Mouse (Mus musculus): ENCODE measurements around the gene Bmx. TPM values are rescaled to one million over a fixed set of nuclear protein-coding genes. Genes with fewer than 3 reads are reported as not detected.

Gene Bmx
- polyA plus RNA-seq, 1 experiment from 2014 or later, result 7.2 TPM

Other genes starting within 250 kb of the Bmx start
- 0.15 and 0.35 TPM in 2 replicates for gene Car5b, start 230.2 kb downstream of the Bmx start, polyA plus RNA-seq (2014; fragmentation: Nextera tagmentation; extraction: Ambion mirVana)
- 17.4 and 18.7 TPM in 2 replicates for gene Siah1b, start 181.7 kb downstream of the Bmx start, polyA plus RNA-seq (2014; fragmentation: Nextera tagmentation; extraction: Ambion mirVana)
- not detected in 2 replicates for gene Cltrn, start 169.4 kb downstream of the Bmx start, polyA plus RNA-seq (2014; fragmentation: Nextera tagmentation; extraction: Ambion mirVana)
- gene Ace2, start 118.9 kb downstream of the Bmx start, polyA plus RNA-seq (2014; fragmentation: Nextera tagmentation; extraction: Ambion mirVana), result 0.09 TPM in 1 of 2 replicates, not detected in the other
- 6.5 and 8.0 TPM in 2 replicates for gene Pir, start 11.2 kb upstream of the Bmx start, polyA plus RNA-seq (2014; fragmentation: Nextera tagmentation; extraction: Ambion mirVana)
- 4.1 and 4.5 TPM in 2 replicates for gene Vegfd, start 115.2 kb upstream of the Bmx start, polyA plus RNA-seq (2014; fragmentation: Nextera tagmentation; extraction: Ambion mirVana)
- 7.9 and 8.1 TPM in 2 replicates for gene Piga, start 161.6 kb upstream of the Bmx start, polyA plus RNA-seq (2014; fragmentation: Nextera tagmentation; extraction: Ambion mirVana)
- 45.4 and 50.1 TPM in 2 replicates for gene Asb11, start 178.8 kb upstream of the Bmx start, polyA plus RNA-seq (2014; fragmentation: Nextera tagmentation; extraction: Ambion mirVana)
- not detected in 2 replicates for gene Asb9, start 248.1 kb upstream of the Bmx start, polyA plus RNA-seq (2014; fragmentation: Nextera tagmentation; extraction: Ambion mirVana)

All from heart, embryonic 14.5 days (tissue).